In the genomic region with DNA sequence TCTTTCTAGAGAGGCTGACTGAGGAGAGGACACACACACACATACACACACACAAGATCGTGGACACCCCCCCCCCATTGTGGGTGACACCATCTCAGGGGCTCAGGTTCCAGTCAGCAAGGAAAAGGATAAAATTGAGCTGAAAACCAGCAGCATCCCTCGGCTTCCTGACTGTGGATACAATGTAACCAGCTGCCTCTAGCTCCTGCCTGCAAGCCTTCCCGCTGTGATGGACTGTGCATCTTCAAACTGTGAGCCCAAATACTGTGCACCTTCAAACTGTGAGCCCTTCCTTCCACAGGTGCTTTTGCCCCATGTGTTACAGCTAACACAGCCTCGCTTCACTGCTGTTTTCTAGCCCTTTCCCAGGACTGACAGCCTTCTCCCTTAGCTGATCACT, we compare ENCODE assay signal across 20 mouse cellular contexts. TPM values are rescaled to one million over a fixed set of nuclear protein-coding genes. Genes with fewer than 3 reads are reported as not detected.
DNase-seq lines count a peak whose midpoint lies in the region; ATAC-seq and TF ChIP-seq lines count a peak whose summit lies in the region.
"Had no signal": no experiment of that assay in that cellular context is flagged by ENCODE, and none has a peak within 500 bp of the region (broad histone marks: within the 10 kb centered on the region; RNA-seq: fewer than 3 reads in every experiment).

No protein-coding gene starts in this region.

- no peak overlapping the region for H3K4me2 ChIP-seq in hindbrain, embryonic 15.5 days
- H3K4me2 ChIP-seq in forebrain, embryonic 16.5 days (ENCODE audit: low read length), result no peak overlapping the region
- H3K4me2 ChIP-seq: heart, embryonic 13.5 days; intestine, embryonic 15.5 days; limb, embryonic 12.5 days; liver, embryonic 12.5 days; midbrain, embryonic 11.5 days; neural tube, embryonic 12.5 days had no signal

- H3K27me3 ChIP-seq in hindbrain, embryonic 15.5 days, result no peaks in the 10 kb centered on the region
- H3K27me3 ChIP-seq in hindbrain, embryonic 10.5 days (ENCODE audit: insufficient read depth, poor library complexity, severe bottlenecking), result no peaks in the 10 kb centered on the region
- no peaks in the 10 kb centered on the region for H3K27me3 ChIP-seq in forebrain, embryonic 16.5 days (replicated peaks; ENCODE audit: control insufficient read depth, insufficient read depth, low read length)
- H3K27me3 ChIP-seq: heart, embryonic 13.5 days; intestine, embryonic 15.5 days; limb, embryonic 12.5 days; neural tube, embryonic 12.5 days had no signal

- H3K9me3 ChIP-seq in hindbrain, embryonic 15.5 days, result no peaks in the 10 kb centered on the region
- H3K9me3 ChIP-seq in hindbrain, embryonic 10.5 days, result peaks cover 11% of the 10 kb centered on the region
- no peaks in the 10 kb centered on the region for H3K9me3 ChIP-seq in forebrain, embryonic 16.5 days (ENCODE audit: control insufficient read depth, low read length)
- H3K9me3 ChIP-seq: intestine, embryonic 15.5 days; liver, embryonic 12.5 days; neural tube, embryonic 12.5 days had no signal

- TF ChIP-seq CTCF in left cerebral cortex, adult 2 months (IDR thresholded peaks at IDR 0.05), result no peak
- no peak for TF ChIP-seq CTCF in gastrocnemius, adult 2 months (IDR thresholded peaks at IDR 0.05)

- no peak overlapping the region for H3K9ac ChIP-seq in hindbrain, embryonic 15.5 days
- no peak overlapping the region for H3K9ac ChIP-seq in forebrain, embryonic 16.5 days (replicated peaks; ENCODE audit: low read depth, low read length)
- H3K9ac ChIP-seq: heart, embryonic 13.5 days; intestine, embryonic 15.5 days; limb, embryonic 12.5 days; liver, embryonic 12.5 days; neural tube, embryonic 12.5 days had no signal

- no peak overlapping the region for H3K4me3 ChIP-seq in hindbrain, embryonic 15.5 days
- no peak overlapping the region for H3K4me3 ChIP-seq in hindbrain, embryonic 10.5 days
- no peak overlapping the region for H3K4me3 ChIP-seq in left cerebral cortex, adult 2 months
- H3K4me3 ChIP-seq in forebrain, embryonic 16.5 days (replicated peaks; ENCODE audit: low read length), result no peak overlapping the region
- no peak overlapping the region for H3K4me3 ChIP-seq in gastrocnemius, adult 2 months
- H3K4me3 ChIP-seq: heart, embryonic 13.5 days; intestine, embryonic 15.5 days; limb, embryonic 12.5 days; liver, embryonic 12.5 days; neural tube, embryonic 12.5 days had no signal

- peak; percentile 47 for DNase-seq in cerebellum, adult 9-10 months
- DNase-seq in cerebellum, adult 18-20 months, result no peak
- DNase-seq in hindbrain, embryonic 10.5 days (ENCODE audit: low spot score), result no peak
- DNase-seq in left cerebral cortex, adult 2 months (ENCODE audit: extremely low spot score in 1 of 2, low spot score in 2 of 2), result no peak
- no peak for DNase-seq in left cerebral cortex, adult 8-10 months (ENCODE audit: low spot score in 2 of 2)
- no peak for DNase-seq in gastrocnemius, adult 2 months
- DNase-seq: adrenal gland, postnatal 25 days; gastrocnemius, postnatal 10 days; heart, adult 18-20 months; heart, postnatal 36 days; lung, adult 2 months; lung, postnatal 4 days had no signal

- 90% methylated on average over 4 of the region's 4 CpGs for WGBS in hindbrain, embryonic 15.5 days
- WGBS in hindbrain, embryonic 10.5 days, result 88% methylated on average over 4 of the region's 4 CpGs
- WGBS in forebrain, embryonic 16.5 days, result 92% methylated on average over 4 of the region's 4 CpGs

- no peak for ATAC-seq in hindbrain, embryonic 15.5 days (ENCODE audit: low FRiP score, low read depth)
- no peak for ATAC-seq in forebrain, embryonic 16.5 days
- ATAC-seq: intestine, embryonic 15.5 days; liver, embryonic 12.5 days had no signal

- H3K27ac ChIP-seq in hindbrain, embryonic 15.5 days (replicated peaks), result peak overlapping the region; percentile 56
- H3K27ac ChIP-seq in hindbrain, embryonic 10.5 days, result no peak overlapping the region
- peak overlapping the region; percentile 33; the same call in 1 of the 2 replicates for H3K27ac ChIP-seq in left cerebral cortex, adult 2 months
- H3K27ac ChIP-seq in forebrain, embryonic 16.5 days (ENCODE audit: low read length), result peak overlapping the region; percentile 80
- no peak overlapping the region for H3K27ac ChIP-seq in gastrocnemius, adult 2 months
- H3K27ac ChIP-seq: heart, embryonic 13.5 days; intestine, embryonic 15.5 days; limb, embryonic 12.5 days; liver, embryonic 12.5 days; neural tube, embryonic 12.5 days had no signal

- no peaks in the 10 kb centered on the region for H3K36me3 ChIP-seq in hindbrain, embryonic 15.5 days
- H3K36me3 ChIP-seq in hindbrain, embryonic 10.5 days, result peaks cover 89% of the 10 kb centered on the region
- no peaks in the 10 kb centered on the region for H3K36me3 ChIP-seq in forebrain, embryonic 16.5 days (ENCODE audit: control insufficient read depth, insufficient read depth)
- H3K36me3 ChIP-seq: liver, embryonic 12.5 days had no signal

- intact Hi-C loops in left cerebral cortex, adult 2 months (cut with DNase I), result no loop called here
- intact Hi-C loops in gastrocnemius, adult 2 months (cut with DNase I), result no loop called here

- peaks cover 67% of the 10 kb centered on the region for H3K4me1 ChIP-seq in hindbrain, embryonic 15.5 days (replicated peaks)
- H3K4me1 ChIP-seq in hindbrain, embryonic 10.5 days (replicated peaks), result peaks cover 62% of the 10 kb centered on the region
- peaks cover 58% of the 10 kb centered on the region for H3K4me1 ChIP-seq in forebrain, embryonic 16.5 days (replicated peaks; ENCODE audit: control insufficient read depth, insufficient read depth, low read length)
- H3K4me1 ChIP-seq: liver, embryonic 12.5 days had no signal

RNA-seq across cellular contexts. Expression of a gene that starts 23.4 kb away (rescaled TPM):
- 26.2 and 28.2 TPM in 2 replicates for polyA plus RNA-seq in hindbrain, embryonic 15.5 days (2015; fragmentation: Nextera tagmentation; extraction: Ambion mirVana)
- 23.7 and 32.3 TPM in 2 replicates for polyA plus RNA-seq in hindbrain, embryonic 10.5 days (2016; fragmentation: Nextera tagmentation; extraction: Ambion mirVana)
- 10 to 100 TPM; 63.2 to 71.5 TPM for total RNA-seq in left cerebral cortex, adult 2 months (2021)
- 10 to 100 TPM; 68.0 to 98.1 (median 77.8) TPM for total RNA-seq in left cerebral cortex, adult 8-10 months (2022)
- 20.5 and 23.0 TPM in 2 replicates for polyA plus RNA-seq in forebrain, embryonic 16.5 days (2015; fragmentation: Nextera tagmentation; extraction: Ambion mirVana)
- total RNA-seq in gastrocnemius, adult 2 months (2021), result 10 to 100 TPM; 50.9 to 66.3 TPM

RNA-seq across cellular contexts. Expression of a gene that starts 58.0 kb away (rescaled TPM):
- polyA plus RNA-seq in hindbrain, embryonic 15.5 days (2015; fragmentation: Nextera tagmentation; extraction: Ambion mirVana), result 25.0 and 28.8 TPM in 2 replicates
- 33.9 and 37.5 TPM in 2 replicates for polyA plus RNA-seq in hindbrain, embryonic 10.5 days (2016; fragmentation: Nextera tagmentation; extraction: Ambion mirVana)
- total RNA-seq in left cerebral cortex, adult 2 months (2021), result 10 to 100 TPM; 87.4 to 91.7 TPM
- 10 to 100 TPM; 82.4 to 85.0 (median 84.4) TPM for total RNA-seq in left cerebral cortex, adult 8-10 months (2022)
- 19.1 and 20.1 TPM in 2 replicates for polyA plus RNA-seq in forebrain, embryonic 16.5 days (2015; fragmentation: Nextera tagmentation; extraction: Ambion mirVana)
- total RNA-seq in gastrocnemius, adult 2 months (2021), result 1 to 10 TPM; 5.9 to 8.8 TPM

Comparison
In these comparisons a context has a peak if more than half of its experiments do, and no peak if none do; other contexts are left out.
1. H3K27ac ChIP-seq: peak in hindbrain, embryonic 15.5 days (single experiment), left cerebral cortex, adult 2 months (single experiment) and forebrain, embryonic 16.5 days (single experiment); none in hindbrain, embryonic 10.5 days (single experiment) and gastrocnemius, adult 2 months (single experiment).
2. RNA of a gene that starts 58.0 kb away (total RNA-seq): 87.4 to 91.7 TPM in left cerebral cortex, adult 2 months and 82.4 to 85.0 TPM in left cerebral cortex, adult 8-10 months; 5.9 to 8.8 TPM in gastrocnemius, adult 2 months; every median in the first group is over 4 times any median in the second.